Mouse (Mus musculus) left cerebral cortex, adult 8-10 months (tissue): ENCODE results near the gene 2700049A03Rik. TPM values are rescaled to one million over a fixed set of nuclear protein-coding genes. Genes with fewer than 3 reads are reported as not detected.

Experiments used
- DNase-seq, 2 experiments: peaks; one replicate each; pipeline ENCODE4 v3.0.0; 2022; ENCODE audit warnings: low spot score in 2 of 2
- total RNA-seq, 4 experiments: library from RNA; stranded (reverse); gene quantifications; 2 replicates each; pipeline ENCODE4 v1.2.4; 2022

The 2700049A03Rik gene
- total RNA-seq, 4 experiments from 2014 or later = 4.0 to 6.7 (median 4.8) TPM

GRCm38 (mm10) chr12:71258196-71258920, 121.7 kb downstream of the 2700049A03Rik start:
- DNase-seq = no peak

DNA sequence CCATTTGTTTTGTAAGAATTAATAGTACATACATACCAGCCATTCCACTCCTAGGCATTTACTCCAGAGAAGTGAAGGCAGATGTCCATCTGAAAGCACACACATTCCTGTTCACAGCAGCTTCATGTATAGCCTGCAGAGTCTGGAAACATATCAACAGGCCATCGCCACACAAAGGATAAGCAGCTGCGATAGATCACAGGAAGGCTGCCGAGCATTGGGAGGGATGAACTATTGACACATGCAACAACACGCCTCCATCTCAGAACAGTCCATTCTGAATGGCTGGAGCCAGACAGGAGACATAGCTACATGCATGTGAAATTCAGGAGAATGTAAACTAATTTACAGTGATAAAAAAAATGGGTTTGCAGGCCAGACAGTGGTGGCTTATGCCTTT, 127.6 kb downstream of the 2700049A03Rik start:
- no peak for DNase-seq

DNA sequence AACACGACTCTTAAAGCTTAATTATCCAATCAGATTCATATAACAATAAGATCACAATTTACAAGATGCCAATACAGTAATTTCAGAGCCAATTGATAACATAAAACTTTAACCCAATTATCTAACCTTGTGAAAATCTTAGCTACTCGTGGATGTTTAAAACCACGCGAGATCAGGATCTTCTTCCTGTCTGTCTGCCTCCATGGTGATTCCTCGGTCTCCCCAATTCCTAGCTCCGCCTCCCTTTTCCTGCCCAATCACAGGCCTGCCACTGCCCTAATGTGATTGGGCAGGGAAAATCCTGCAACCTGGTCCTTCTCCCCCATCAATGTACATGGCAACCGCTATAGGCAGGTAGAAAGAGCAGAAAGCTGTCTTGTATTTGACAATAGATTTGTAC, 132.7 kb downstream of the 2700049A03Rik start:
- DNase-seq = no peak

DNA sequence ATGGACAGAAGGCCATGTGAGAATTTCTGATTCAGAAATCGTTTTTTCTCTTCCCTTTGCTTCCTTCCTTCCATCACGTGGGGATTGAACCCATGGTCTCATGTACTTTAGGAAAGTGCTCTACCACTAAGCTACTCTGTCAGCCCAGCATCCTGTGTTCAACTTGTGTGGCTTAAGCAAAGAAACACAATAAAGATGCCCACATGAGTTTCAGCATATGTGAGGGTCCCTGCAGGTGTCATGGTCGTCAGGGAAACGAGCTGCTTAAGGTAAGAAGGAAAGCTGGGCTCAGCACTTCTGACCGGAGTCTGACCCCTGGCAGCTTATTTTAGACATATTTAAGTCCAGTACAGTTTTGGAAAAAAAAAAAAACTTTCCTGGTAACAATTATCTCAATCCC, 134.5 kb downstream of the 2700049A03Rik start:
- DNase-seq = no peak

GRCm38 (mm10) chr12:71274519-71275237, 138.0 kb downstream of the 2700049A03Rik start:
- no peak for DNase-seq

DNA sequence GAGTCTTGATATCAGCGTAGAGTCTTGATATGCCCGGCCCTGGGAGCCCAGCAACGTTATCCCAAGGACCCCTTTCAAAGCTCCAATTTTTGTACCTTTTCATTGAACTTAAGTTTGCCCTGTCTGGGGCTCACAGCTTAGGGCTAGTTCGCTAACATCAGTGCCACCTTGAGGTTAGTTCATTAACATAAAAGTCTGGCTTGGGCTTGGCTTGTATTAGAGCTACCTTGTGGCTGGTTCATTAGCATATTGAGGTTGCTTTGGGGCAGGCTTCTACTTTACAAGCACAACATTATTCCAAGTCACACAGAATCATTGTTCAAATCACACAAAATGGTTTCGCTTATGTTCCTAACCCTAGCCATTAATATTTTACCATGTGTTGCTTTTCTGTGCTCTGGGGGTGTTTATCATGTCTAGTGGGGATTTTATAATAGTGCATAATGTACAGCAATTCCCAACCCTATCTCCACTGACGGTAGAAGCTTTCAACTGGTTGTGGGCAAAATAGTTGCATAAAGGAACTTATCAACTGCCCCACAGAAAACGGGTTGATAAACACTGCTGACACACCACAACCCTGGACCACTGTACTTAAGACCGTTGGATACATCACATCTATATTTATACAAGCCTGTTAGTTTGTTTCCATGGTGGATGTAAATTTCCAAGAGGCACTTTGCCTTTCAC, 139.4 kb downstream of the 2700049A03Rik start:
- no peak for DNase-seq

- peak in 1 of 2 experiments; percentile 20 for DNase-seq
Measured at GRCm38 (mm10) chr12:71279521-71280262, 143.0 kb downstream of the 2700049A03Rik start.

GRCm38 (mm10) chr12:71281201-71281768, 144.6 kb downstream of the 2700049A03Rik start:
- DNase-seq = no peak

- DNase-seq = no peak
Measured at GRCm38 (mm10) chr12:71285399-71285798, 148.8 kb downstream of the 2700049A03Rik start.

DNA sequence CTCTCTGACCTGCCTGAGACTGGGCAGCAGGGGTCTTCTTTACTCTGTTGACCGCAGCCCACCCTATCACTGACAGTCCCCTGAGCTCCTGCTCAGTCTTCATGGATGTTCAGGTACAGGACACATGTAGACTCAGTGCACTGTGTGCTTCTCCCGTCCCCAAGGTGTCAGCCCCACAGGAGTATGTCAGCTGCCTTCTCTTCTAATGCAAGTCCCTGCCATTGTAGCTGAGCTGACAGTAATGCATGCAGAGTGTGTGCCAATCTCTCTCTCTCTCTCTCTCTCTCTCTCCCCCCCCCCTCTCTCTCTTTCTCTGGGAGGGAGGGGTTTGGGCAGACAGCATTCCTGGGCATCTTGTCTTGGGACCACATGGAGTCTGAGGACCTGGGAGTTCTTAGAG, 153.8 kb downstream of the 2700049A03Rik start:
- DNase-seq = no peak

Other genes starting within 250 kb of the 2700049A03Rik start
- 100 to 1,000 TPM; 149 to 186 (median 172) TPM for gene Actr10, start 199.0 kb upstream of the 2700049A03Rik start, total RNA-seq
- gene Psma3, start 162.2 kb upstream of the 2700049A03Rik start, total RNA-seq = 100 to 1,000 TPM; 192 to 221 (median 205) TPM
- 10 to 100 TPM; 30.3 to 37.8 (median 35.9) TPM for gene Arid4a, start 120.9 kb upstream of the 2700049A03Rik start, total RNA-seq
- gene Tomm20l, start 25.4 kb upstream of the 2700049A03Rik start, total RNA-seq = not detected
- 10 to 100 TPM; 52.5 to 59.5 (median 55.9) TPM for gene Timm9, start 164 bp upstream of the 2700049A03Rik start, total RNA-seq
- 1 to 10 TPM; 5.0 to 9.1 (median 6.6) TPM for gene Dact1, start 173.0 kb downstream of the 2700049A03Rik start, total RNA-seq